Mouse (Mus musculus): ENCODE measurements around the gene Tnni3k.

Tnni3k gene

GRCm38 (mm10) chr3:154949551-154949950 lies 105.7 kb downstream of the Tnni3k start:
- DNase-seq (ENCODE audit: low read depth, low spot score): no peak

- no peak for DNase-seq (ENCODE audit: low read depth, low spot score)
These were observed 109.5 kb downstream of the Tnni3k start for GRCm38 (mm10) chr3:154945688-154946161.

GRCm38 (mm10) chr3:154927757-154928156 lies 127.5 kb downstream of the Tnni3k start:
- DNase-seq (ENCODE audit: low read depth, low spot score): no peak

GRCm38 (mm10) chr3:154924936-154925335 lies 130.3 kb downstream of the Tnni3k start:
- no peak for DNase-seq (ENCODE audit: low read depth, low spot score)

- DNase-seq (ENCODE audit: low read depth, low spot score): no peak
These were observed 139.6 kb downstream of the Tnni3k start for GRCm38 (mm10) chr3:154915566-154915965.

- DNase-seq (ENCODE audit: low read depth, low spot score): no peak
These were observed 141.6 kb downstream of the Tnni3k start for GRCm38 (mm10) chr3:154913641-154914040.

- DNase-seq (ENCODE audit: low read depth, low spot score): no peak
These were observed 158.5 kb downstream of the Tnni3k start for GRCm38 (mm10) chr3:154896737-154897136.

GRCm38 (mm10) chr3:154893225-154893624 lies 162.0 kb downstream of the Tnni3k start:
- no peak for DNase-seq (ENCODE audit: low read depth, low spot score)

- no peak for DNase-seq (ENCODE audit: low read depth, low spot score)
These were observed 169.8 kb downstream of the Tnni3k start for GRCm38 (mm10) chr3:154885452-154885851.

- no peak for DNase-seq (ENCODE audit: low read depth, low spot score)
These were observed 170.2 kb downstream of the Tnni3k start for GRCm38 (mm10) chr3:154885048-154885447.

- DNase-seq (ENCODE audit: low read depth, low spot score): no peak
These were observed 173.7 kb downstream of the Tnni3k start for GRCm38 (mm10) chr3:154881428-154881986.

- no peak for DNase-seq (ENCODE audit: low read depth, low spot score)
These were observed 174.7 kb downstream of the Tnni3k start for GRCm38 (mm10) chr3:154880536-154880939.

GRCm38 (mm10) chr3:154880108-154880507 lies 175.1 kb downstream of the Tnni3k start:
- DNase-seq (ENCODE audit: low read depth, low spot score): no peak

GRCm38 (mm10) chr3:154879515-154879914 lies 175.7 kb downstream of the Tnni3k start:
- no peak for DNase-seq (ENCODE audit: low read depth, low spot score)

GRCm38 (mm10) chr3:154879080-154879479 lies 176.1 kb downstream of the Tnni3k start:
- DNase-seq (ENCODE audit: low read depth, low spot score): no peak

GRCm38 (mm10) chr3:154868807-154869206 lies 186.4 kb downstream of the Tnni3k start:
- DNase-seq (ENCODE audit: low read depth, low spot score): no peak

- DNase-seq (ENCODE audit: low read depth, low spot score): no peak
These were observed 193.3 kb downstream of the Tnni3k start for GRCm38 (mm10) chr3:154861921-154862320.

GRCm38 (mm10) chr3:154859721-154860120 lies 195.5 kb downstream of the Tnni3k start:
- DNase-seq (ENCODE audit: low read depth, low spot score): no peak

GRCm38 (mm10) chr3:154853257-154853656 lies 201.9 kb downstream of the Tnni3k start:
- DNase-seq (ENCODE audit: low read depth, low spot score): no peak

GRCm38 (mm10) chr3:154852281-154852680 lies 202.9 kb downstream of the Tnni3k start:
- DNase-seq (ENCODE audit: low read depth, low spot score): no peak

GRCm38 (mm10) chr3:154842247-154842646 lies 213.0 kb downstream of the Tnni3k start:
- DNase-seq (ENCODE audit: low read depth, low spot score): no peak

- no peak for DNase-seq (ENCODE audit: low read depth, low spot score)
These were observed 214.1 kb downstream of the Tnni3k start for GRCm38 (mm10) chr3:154841076-154841475.

- no peak for DNase-seq (ENCODE audit: low read depth, low spot score)
These were observed 217.3 kb downstream of the Tnni3k start for GRCm38 (mm10) chr3:154837861-154838260.

- no peak for DNase-seq (ENCODE audit: low read depth, low spot score)
These were observed 219.1 kb downstream of the Tnni3k start for GRCm38 (mm10) chr3:154836137-154836536.
